Mouse (Mus musculus): Measurements from ENCODE around the gene Apoc3. TPM values are rescaled to one million over a fixed set of nuclear protein-coding genes. Genes with fewer than 3 reads are reported as not detected.

The Apoc3 gene
- polyA plus RNA-seq, 1 experiment from 2014 or later, result not detected

DNA sequence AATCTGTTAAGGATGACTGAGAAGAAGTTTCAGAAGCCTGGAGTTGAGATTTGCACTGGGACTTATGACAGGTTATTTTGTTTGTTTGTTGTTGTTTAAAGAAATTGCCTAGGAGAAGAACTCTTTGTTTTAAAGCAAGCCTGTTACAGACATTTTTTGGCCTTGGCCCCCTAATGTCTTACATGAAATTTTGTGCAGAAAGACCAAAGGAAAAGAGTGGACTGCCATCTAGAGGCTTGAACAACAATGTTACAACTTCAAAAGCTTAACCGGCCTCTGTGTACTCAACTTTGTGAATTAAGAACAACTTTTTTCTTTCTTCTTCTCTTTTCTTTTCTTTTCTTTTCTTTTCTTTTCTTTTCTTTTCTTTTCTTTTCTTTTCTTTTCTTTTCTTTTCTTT, 43.8 kb downstream of the Apoc3 start:
- Histone ChIP-seq H3K4me1 (peaks cover 32% of the 10 kb centered on the region), H3K9ac (no peak overlapping the region), H3K27ac (replicated peaks) (no peak overlapping the region), H3K4me3 (no peak overlapping the region), H3K9me3 (no peaks in the 10 kb centered on the region), H3K4me2 (no peak overlapping the region), H3K36me3 (peaks cover 23% of the 10 kb centered on the region), H3K27me3 (replicated peaks) (no peaks in the 10 kb centered on the region)
- 37% methylated on average over 1 of the region's 1 CpGs for WGBS
- ATAC-seq (ENCODE audit: extremely low read depth, insufficient number of reproducible peaks, low FRiP score, low TSS enrichment), result no peak

DNA sequence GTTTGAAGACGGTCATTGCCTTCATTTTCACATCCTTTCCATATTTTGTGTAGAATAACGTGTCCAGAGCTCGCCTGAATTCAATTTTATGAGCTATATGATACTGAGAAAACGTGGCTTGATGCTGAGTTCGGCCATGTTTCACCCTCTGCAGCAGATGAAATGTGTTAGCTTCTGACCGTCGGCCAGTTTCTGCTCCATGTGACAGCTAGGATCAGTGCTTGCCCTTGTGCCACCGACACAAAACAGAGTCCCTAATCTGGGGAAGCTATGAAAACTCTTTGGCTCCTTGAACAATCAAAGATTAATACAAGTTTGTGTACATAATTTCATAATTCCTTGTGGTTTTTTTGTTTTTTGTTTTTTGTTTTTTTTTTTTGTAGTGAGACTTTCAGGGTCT, 44.2 kb downstream of the Apoc3 start:
- 49% methylated on average over 8 of the region's 8 CpGs for WGBS
- Histone ChIP-seq H3K9me3 (no peaks in the 10 kb centered on the region), H3K9ac (0 out of 2 replicates have a peak overlapping the region, but pooled peaks have one; percentile 2), H3K4me1 (peaks cover 28% of the 10 kb centered on the region), H3K4me3 (no peak overlapping the region), H3K36me3 (peaks cover 21% of the 10 kb centered on the region), H3K27ac (replicated peaks) (peak overlapping the region; percentile 56; the same call in 1 of the 2 replicates), H3K27me3 (replicated peaks) (no peaks in the 10 kb centered on the region), H3K4me2 (no peak overlapping the region)
- ATAC-seq (ENCODE audit: extremely low read depth, insufficient number of reproducible peaks, low FRiP score, low TSS enrichment), result no peak

DNA sequence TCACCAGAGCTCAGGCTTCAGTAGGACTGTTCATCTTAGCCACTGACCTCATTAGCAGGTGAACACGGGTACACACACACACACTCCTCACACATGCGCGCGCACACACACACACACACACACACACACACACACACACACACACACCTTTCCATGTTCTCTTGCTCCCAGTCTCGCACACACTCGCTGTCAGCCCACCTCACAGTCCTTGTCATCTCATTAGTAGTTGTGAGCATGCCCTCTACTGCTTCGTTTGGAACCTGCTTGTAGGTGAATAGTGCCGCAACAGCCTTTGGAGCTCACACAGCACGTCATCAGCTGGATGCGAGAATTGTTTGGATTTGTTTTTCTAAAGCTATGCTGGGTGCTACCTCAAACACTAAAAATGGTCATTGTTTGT, 46.1 kb downstream of the Apoc3 start:
- Histone ChIP-seq H3K4me1 (peaks cover 22% of the 10 kb centered on the region), H3K9me3 (no peaks in the 10 kb centered on the region), H3K9ac (no peak overlapping the region), H3K4me2 (no peak overlapping the region), H3K27ac (replicated peaks) (no peak overlapping the region), H3K36me3 (peaks cover 3% of the 10 kb centered on the region), H3K27me3 (replicated peaks) (no peaks in the 10 kb centered on the region), H3K4me3 (no peak overlapping the region)
- 86% methylated on average over 10 of the region's 10 CpGs for WGBS
- no peak for ATAC-seq (ENCODE audit: extremely low read depth, insufficient number of reproducible peaks, low FRiP score, low TSS enrichment)

DNA sequence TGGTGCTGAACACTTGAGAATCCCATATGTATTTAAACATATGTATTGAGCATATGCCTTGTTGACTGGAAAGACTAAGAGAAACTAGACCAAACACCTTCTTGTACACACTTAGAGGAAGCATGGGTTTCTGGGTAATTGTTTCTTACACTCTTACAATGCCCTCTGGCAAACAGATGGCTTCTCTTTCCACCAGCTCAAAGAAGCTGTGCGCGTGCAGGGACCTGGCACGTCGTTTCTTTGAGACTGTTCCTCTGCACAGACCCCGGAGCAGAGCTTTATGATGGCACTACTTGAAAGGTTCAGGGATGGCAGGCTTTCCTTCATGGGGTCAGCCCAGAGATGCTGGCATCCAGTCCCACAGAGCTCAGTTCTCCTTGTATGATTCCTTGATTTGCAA, 46.5 kb downstream of the Apoc3 start:
- no peaks in the 10 kb centered on the region for H3K27me3 ChIP-seq (replicated peaks)
- H3K27ac ChIP-seq (replicated peaks), result no peak overlapping the region
- H3K36me3 ChIP-seq, result no peaks in the 10 kb centered on the region
- no peak overlapping the region for H3K4me3 ChIP-seq
- H3K4me1 ChIP-seq, result peaks cover 26% of the 10 kb centered on the region
- no peaks in the 10 kb centered on the region for H3K9me3 ChIP-seq
- H3K4me2 ChIP-seq, result no peak overlapping the region
- H3K9ac ChIP-seq, result no peak overlapping the region
- no peak for ATAC-seq (ENCODE audit: extremely low read depth, insufficient number of reproducible peaks, low FRiP score, low TSS enrichment)
- WGBS, result 87% methylated on average over 5 of the region's 5 CpGs

DNA sequence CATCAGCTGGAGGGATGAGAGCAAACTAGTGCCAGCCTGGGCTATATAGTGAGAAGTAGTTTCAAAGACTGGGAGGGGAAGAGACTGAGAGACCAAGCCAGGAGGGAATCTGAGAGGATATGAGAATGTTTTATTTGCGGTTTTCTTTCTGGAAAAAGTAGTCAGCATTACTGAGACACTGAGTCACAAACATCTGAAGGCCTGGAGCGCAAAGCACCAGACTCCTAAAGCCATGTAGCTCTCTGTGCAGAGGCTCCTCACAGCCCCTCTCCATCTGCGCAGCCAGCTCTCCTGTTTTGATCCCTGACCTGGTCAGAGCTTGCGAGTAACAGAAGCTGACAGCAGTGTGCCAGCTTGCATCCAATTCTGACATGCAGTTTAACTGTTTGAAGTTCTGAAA, 47.1 kb downstream of the Apoc3 start:
- no peak overlapping the region for H3K9ac ChIP-seq
- no peaks in the 10 kb centered on the region for H3K9me3 ChIP-seq
- H3K27me3 ChIP-seq (replicated peaks), result no peaks in the 10 kb centered on the region
- 84% methylated on average over 4 of the region's 4 CpGs for WGBS
- H3K4me3 ChIP-seq, result no peak overlapping the region
- H3K4me2 ChIP-seq, result no peak overlapping the region
- no peaks in the 10 kb centered on the region for H3K36me3 ChIP-seq
- no peak overlapping the region for H3K27ac ChIP-seq (replicated peaks)
- H3K4me1 ChIP-seq, result peaks cover 29% of the 10 kb centered on the region
- ATAC-seq (ENCODE audit: extremely low read depth, insufficient number of reproducible peaks, low FRiP score, low TSS enrichment), result no peak

DNA sequence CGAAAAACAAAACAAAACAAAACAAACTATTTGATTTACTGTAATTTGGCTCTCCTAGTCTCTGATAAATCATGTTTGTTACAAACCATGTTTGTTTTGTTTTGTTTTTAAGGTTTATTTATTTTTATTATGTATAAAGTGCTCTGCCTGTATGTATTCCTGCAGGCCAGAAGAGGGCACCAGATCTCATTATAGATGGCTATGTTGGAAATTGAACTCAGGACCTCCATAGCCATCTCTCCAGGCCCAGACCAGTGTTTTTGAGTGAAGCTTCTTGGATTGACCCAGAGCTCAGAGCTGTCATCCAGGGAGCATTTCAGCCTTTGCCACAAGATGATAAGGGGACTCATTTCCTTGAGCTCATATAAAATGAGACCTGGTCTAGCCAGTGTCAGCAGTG, 49.0 kb downstream of the Apoc3 start:
- Histone ChIP-seq H3K4me1 (peaks cover 27% of the 10 kb centered on the region), H3K9me3 (no peaks in the 10 kb centered on the region), H3K36me3 (peaks cover 9% of the 10 kb centered on the region; the same call in 1 of the 2 replicates), H3K27ac (replicated peaks) (no peak overlapping the region), H3K27me3 (replicated peaks) (no peaks in the 10 kb centered on the region), H3K9ac (no peak overlapping the region), H3K4me2 (no peak overlapping the region), H3K4me3 (no peak overlapping the region)
- WGBS, result 74% methylated on average over 1 of the region's 1 CpGs
- no peak for ATAC-seq (ENCODE audit: extremely low read depth, insufficient number of reproducible peaks, low FRiP score, low TSS enrichment)

DNA sequence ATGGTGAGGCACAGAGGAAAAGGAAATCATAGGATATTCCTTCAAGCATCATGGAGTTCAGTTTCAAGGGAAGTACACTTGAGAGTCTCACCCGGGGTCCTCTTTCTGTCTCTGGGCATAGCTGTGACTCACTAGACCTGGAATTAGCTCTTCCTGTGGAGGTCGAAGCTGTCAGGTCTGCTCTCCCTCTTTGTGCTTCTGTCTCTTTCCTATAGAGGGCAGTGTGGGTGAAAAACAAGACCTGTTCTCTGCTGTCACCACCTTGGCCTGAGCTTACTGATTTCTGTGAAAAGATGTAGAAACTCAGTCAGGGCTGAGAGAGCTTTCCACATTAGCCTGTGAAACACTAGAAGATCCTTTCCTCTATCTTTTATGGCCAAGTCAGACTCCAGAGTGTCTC, 50.2 kb downstream of the Apoc3 start:
- ATAC-seq (ENCODE audit: extremely low read depth, insufficient number of reproducible peaks, low FRiP score, low TSS enrichment), result no peak
- H3K36me3 ChIP-seq, result peaks cover 16% of the 10 kb centered on the region; the same call in 1 of the 2 replicates
- no peak overlapping the region for H3K9ac ChIP-seq
- no peak overlapping the region for H3K4me2 ChIP-seq
- H3K4me3 ChIP-seq, result no peak overlapping the region
- peak overlapping the region; percentile 78 for H3K27ac ChIP-seq (replicated peaks)
- WGBS, result 22% methylated on average over 2 of the region's 2 CpGs
- H3K4me1 ChIP-seq, result peaks cover 15% of the 10 kb centered on the region
- H3K9me3 ChIP-seq, result no peaks in the 10 kb centered on the region
- H3K27me3 ChIP-seq (replicated peaks), result no peaks in the 10 kb centered on the region

DNA sequence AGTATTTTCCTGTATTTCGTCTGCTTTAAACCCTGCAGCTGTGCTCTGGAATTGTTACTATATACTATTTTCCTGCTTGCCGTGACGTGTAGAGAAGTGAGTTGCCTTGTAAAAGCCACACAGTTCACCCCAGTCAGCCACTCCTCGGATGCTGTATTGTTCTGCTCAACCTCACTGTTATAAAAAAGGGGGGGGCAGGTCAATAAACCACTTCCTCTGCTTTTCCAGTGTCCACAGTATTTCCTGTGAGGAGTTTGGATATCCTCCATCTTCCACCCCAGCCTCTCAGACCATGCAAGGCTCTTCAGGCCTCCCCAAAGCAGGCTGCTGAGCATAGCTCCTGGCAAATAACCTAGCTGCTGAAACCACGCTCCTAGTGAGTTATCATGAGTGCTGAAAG, 50.9 kb downstream of the Apoc3 start:
- no peak overlapping the region for H3K4me3 ChIP-seq
- peaks cover 19% of the 10 kb centered on the region; the same call in 1 of the 2 replicates for H3K36me3 ChIP-seq
- no peak overlapping the region for H3K9ac ChIP-seq
- peaks cover 15% of the 10 kb centered on the region for H3K4me1 ChIP-seq
- H3K4me2 ChIP-seq, result no peak overlapping the region
- ATAC-seq (ENCODE audit: extremely low read depth, insufficient number of reproducible peaks, low FRiP score, low TSS enrichment), result no peak
- H3K27ac ChIP-seq (replicated peaks), result peak overlapping the region; percentile 78
- WGBS, result 61% methylated on average over 5 of the region's 5 CpGs
- no peaks in the 10 kb centered on the region for H3K9me3 ChIP-seq
- no peaks in the 10 kb centered on the region for H3K27me3 ChIP-seq (replicated peaks)

Other genes starting within 250 kb of the Apoc3 start
- gene Pafah1b2, start 222.9 kb downstream of the Apoc3 start, polyA plus RNA-seq (2015; fragmentation: Nextera tagmentation; extraction: Ambion mirVana), result 133 and 137 TPM in 2 replicates
- 4.7 and 5.8 TPM in 2 replicates for gene Sik3, start 222.8 kb downstream of the Apoc3 start, polyA plus RNA-seq (2015; fragmentation: Nextera tagmentation; extraction: Ambion mirVana)
- gene Apoa1, start 7.1 kb downstream of the Apoc3 start, polyA plus RNA-seq (2015; fragmentation: Nextera tagmentation; extraction: Ambion mirVana), result 11.2 and 68.6 TPM in 2 replicates
- gene Apoa4, start 5.1 kb upstream of the Apoc3 start, polyA plus RNA-seq (2015; fragmentation: Nextera tagmentation; extraction: Ambion mirVana), result not detected in 2 replicates
- not detected in 2 replicates for gene Apoa5, start 33.0 kb upstream of the Apoc3 start, polyA plus RNA-seq (2015; fragmentation: Nextera tagmentation; extraction: Ambion mirVana)
- gene Zpr1, start 37.4 kb upstream of the Apoc3 start, polyA plus RNA-seq (2015; fragmentation: Nextera tagmentation; extraction: Ambion mirVana), result 33.4 and 36.2 TPM in 2 replicates
- 14.3 and 15.4 TPM in 2 replicates for gene Bud13, start 47.4 kb upstream of the Apoc3 start, polyA plus RNA-seq (2015; fragmentation: Nextera tagmentation; extraction: Ambion mirVana)
- not detected in 2 replicates for gene 4931429L15Rik, start 84.3 kb upstream of the Apoc3 start, polyA plus RNA-seq (2015; fragmentation: Nextera tagmentation; extraction: Ambion mirVana)